Mouse (Mus musculus) brain, embryonic 14.5 days (tissue): ENCODE results near the gene Synj1.

Experiments used
- CTCF ChIP-seq: fragments of 200-500 bp; IDR thresholded peaks from 2 replicates; pipeline ENCODE4 v1.5.1; 2012; ENCODE audit warnings: inconsistent platforms, mild to moderate bottlenecking, moderate library complexity, borderline replicate concordance; ENCODE audit not compliant: insufficient read depth, insufficient read length; ENCODE audit errors: extremely low read depth
- POLR2A ChIP-seq: fragments of 200-500 bp; IDR thresholded peaks from 2 replicates; pipeline ENCODE4 v1.6.1; 2012; ENCODE audit warnings: mild to moderate bottlenecking, inconsistent platforms, borderline replicate concordance; ENCODE audit not compliant: poor library complexity, insufficient read depth, insufficient read length, severe bottlenecking; ENCODE audit errors: extremely low read depth

- TF ChIP-seq CTCF (no peak), POLR2A (no peak)
These were observed 94.0 kb downstream of the Synj1 start for GRCm38 (mm10) chr16:90917156-90917555.
